Mouse (Mus musculus): ENCODE measurements around the gene 4930407I10Rik.

GRCm38 (mm10) chr15:82019288-82019687 lies 39.7 kb upstream of the 4930407I10Rik start:
- TF ChIP-seq POLR2A (IDR thresholded peaks at IDR 0.05; ENCODE audit: control insufficient read depth, extremely low read depth, insufficient read depth, low read length, poor library complexity) (no peak), CTCF (IDR thresholded peaks at IDR 0.05; ENCODE audit: borderline replicate concordance, control insufficient read depth, extremely low read depth, insufficient read depth, low read length, poor library complexity) (no peak)

Measured in thymus, adult 2 months (tissue).